ENCODE assay signal across 9 mouse cellular contexts in genomic region chr11:113539502-113540209, GRCm38 (mm10).
A peak's percentile ranks its signal among the peaks of the same experiment; 100 is the strongest.
DNase-seq lines count a peak whose midpoint lies in the region; ATAC-seq lines count a peak whose summit lies in the region.
"Had no signal": no experiment of that assay in that cellular context is flagged by ENCODE, and none has a peak within 500 bp of the region (broad histone marks: within the 10 kb centered on the region; RNA-seq: fewer than 3 reads in every experiment).

No protein-coding gene starts in this region.

- ATAC-seq in forebrain, embryonic 16.5 days: peak; percentile 97
- peak; percentile 88 for ATAC-seq in hindbrain, embryonic 15.5 days (ENCODE audit: low FRiP score, low read depth)
- peak; percentile 37; the same call in 1 of the 2 replicates for ATAC-seq in stomach, embryonic 16.5 days (ENCODE audit: insufficient read depth, low FRiP score)
- no peak for ATAC-seq in intestine, embryonic 16.5 days

- no peaks in the 10 kb centered on the region for H3K9me3 ChIP-seq in forebrain, embryonic 16.5 days (ENCODE audit: control insufficient read depth, low read length)
- H3K9me3 ChIP-seq in hindbrain, embryonic 15.5 days: no peaks in the 10 kb centered on the region
- H3K9me3 ChIP-seq in stomach, embryonic 16.5 days (replicated peaks; ENCODE audit: control insufficient read depth, low read length): no peaks in the 10 kb centered on the region
- no peaks in the 10 kb centered on the region for H3K9me3 ChIP-seq in intestine, embryonic 16.5 days (ENCODE audit: control insufficient read depth, low read length)
- H3K9me3 ChIP-seq: embryonic facial prominence, embryonic 13.5 days had no signal

- no peak overlapping the region for H3K9ac ChIP-seq in forebrain, embryonic 16.5 days (replicated peaks; ENCODE audit: low read depth, low read length)
- H3K9ac ChIP-seq in hindbrain, embryonic 15.5 days: no peak overlapping the region
- no peak overlapping the region for H3K9ac ChIP-seq in stomach, embryonic 16.5 days (ENCODE audit: low read length)
- no peak overlapping the region for H3K9ac ChIP-seq in intestine, embryonic 16.5 days (ENCODE audit: low read depth, low read length)
- H3K9ac ChIP-seq: embryonic facial prominence, embryonic 13.5 days had no signal

- peak overlapping the region; percentile 90 for H3K27ac ChIP-seq in forebrain, embryonic 16.5 days (ENCODE audit: low read length)
- peak overlapping the region; percentile 67 for H3K27ac ChIP-seq in hindbrain, embryonic 15.5 days (replicated peaks)
- no peak overlapping the region for H3K27ac ChIP-seq in stomach, embryonic 16.5 days (ENCODE audit: low read length)
- H3K27ac ChIP-seq in intestine, embryonic 16.5 days (ENCODE audit: low read length): no peak overlapping the region
- H3K27ac ChIP-seq: embryonic facial prominence, embryonic 13.5 days had no signal

- DNase-seq in layer of hippocampus, adult 11-12 months (ENCODE audit: low spot score): peak; percentile 50
- no peak for DNase-seq in layer of hippocampus, adult 9-10 months (ENCODE audit: low spot score)
- DNase-seq in lung, postnatal 25 days (ENCODE audit: low spot score): peak; percentile 35
- no peak for DNase-seq in urinary bladder, postnatal 10 days (ENCODE audit: low spot score)

- H3K36me3 ChIP-seq in forebrain, embryonic 16.5 days (ENCODE audit: control insufficient read depth, insufficient read depth): no peaks in the 10 kb centered on the region
- no peaks in the 10 kb centered on the region for H3K36me3 ChIP-seq in hindbrain, embryonic 15.5 days
- no peaks in the 10 kb centered on the region for H3K36me3 ChIP-seq in stomach, embryonic 16.5 days (ENCODE audit: control insufficient read depth, insufficient read depth, low read length)
- no peaks in the 10 kb centered on the region for H3K36me3 ChIP-seq in intestine, embryonic 16.5 days (ENCODE audit: control insufficient read depth, insufficient read depth, low read length)
- H3K36me3 ChIP-seq: embryonic facial prominence, embryonic 13.5 days had no signal

- H3K4me1 ChIP-seq in forebrain, embryonic 16.5 days (replicated peaks; ENCODE audit: control insufficient read depth, insufficient read depth, low read length): peaks cover 9% of the 10 kb centered on the region
- H3K4me1 ChIP-seq in hindbrain, embryonic 15.5 days (replicated peaks): peaks cover 1% of the 10 kb centered on the region
- H3K4me1 ChIP-seq in stomach, embryonic 16.5 days (ENCODE audit: control insufficient read depth, insufficient read depth, low read length): peaks cover 4% of the 10 kb centered on the region; the same call in 1 of the 2 replicates
- H3K4me1 ChIP-seq in intestine, embryonic 16.5 days (ENCODE audit: control insufficient read depth, insufficient read depth, low read length): no peaks in the 10 kb centered on the region

- H3K4me2 ChIP-seq in forebrain, embryonic 16.5 days (ENCODE audit: low read length): peak overlapping the region; percentile 11
- peak overlapping the region; percentile 7; the same call in 1 of the 2 replicates for H3K4me2 ChIP-seq in hindbrain, embryonic 15.5 days
- no peak overlapping the region for H3K4me2 ChIP-seq in stomach, embryonic 16.5 days (ENCODE audit: low read depth, low read length)
- no peak overlapping the region for H3K4me2 ChIP-seq in intestine, embryonic 16.5 days (ENCODE audit: low read depth, low read length)
- H3K4me2 ChIP-seq: embryonic facial prominence, embryonic 13.5 days had no signal

- WGBS in forebrain, embryonic 16.5 days: 12% methylated on average over 14 of the region's 15 CpGs
- WGBS in hindbrain, embryonic 15.5 days: 23% methylated on average over 15 of the region's 15 CpGs
- WGBS in stomach, embryonic 16.5 days: 51% methylated on average over 15 of the region's 15 CpGs
- WGBS in intestine, embryonic 16.5 days: 61% methylated on average over 15 of the region's 15 CpGs

- no peaks in the 10 kb centered on the region for H3K27me3 ChIP-seq in forebrain, embryonic 16.5 days (replicated peaks; ENCODE audit: control insufficient read depth, insufficient read depth, low read length)
- H3K27me3 ChIP-seq in hindbrain, embryonic 15.5 days: no peaks in the 10 kb centered on the region
- no peaks in the 10 kb centered on the region for H3K27me3 ChIP-seq in stomach, embryonic 16.5 days (ENCODE audit: control insufficient read depth, insufficient read depth, low read length)
- H3K27me3 ChIP-seq in intestine, embryonic 16.5 days (replicated peaks; ENCODE audit: control insufficient read depth, insufficient read depth, low read length): no peaks in the 10 kb centered on the region
- H3K27me3 ChIP-seq: embryonic facial prominence, embryonic 13.5 days had no signal

- H3K4me3 ChIP-seq in forebrain, embryonic 16.5 days (replicated peaks; ENCODE audit: low read length): no peak overlapping the region
- H3K4me3 ChIP-seq in hindbrain, embryonic 15.5 days: no peak overlapping the region
- H3K4me3 ChIP-seq in stomach, embryonic 16.5 days (replicated peaks; ENCODE audit: low read length): no peak overlapping the region
- H3K4me3 ChIP-seq in intestine, embryonic 16.5 days (ENCODE audit: low read length): no peak overlapping the region
- H3K4me3 ChIP-seq: embryonic facial prominence, embryonic 13.5 days had no signal

Comparison
In these comparisons a context has a peak if more than half of its experiments do, and no peak if none do; other contexts are left out.
1. DNase-seq: peak in layer of hippocampus, adult 11-12 months (single experiment) and lung, postnatal 25 days (single experiment); none in layer of hippocampus, adult 9-10 months (single experiment) and urinary bladder, postnatal 10 days (single experiment).
2. H3K27ac ChIP-seq: peak in forebrain, embryonic 16.5 days (single experiment) and hindbrain, embryonic 15.5 days (single experiment); none in stomach, embryonic 16.5 days (single experiment) and intestine, embryonic 16.5 days (single experiment).
3. H3K4me2 ChIP-seq: peak in forebrain, embryonic 16.5 days (single experiment) and hindbrain, embryonic 15.5 days (single experiment); none in stomach, embryonic 16.5 days (single experiment) and intestine, embryonic 16.5 days (single experiment).